Mouse (Mus musculus) kidney, postnatal 10 days (tissue): ENCODE measurements around the gene Peli1.
"Not testable (repeated sequence)": the region's sequence is repeated elsewhere in the genome, so short reads cannot be mapped to it uniquely, and the experiment has no call there.

Source experiments
- DNase-seq: peaks from one replicate; pipeline ENCODE4 v3.0.0; 2021; ENCODE audit warnings: mixed read lengths

The Peli1 gene

DNA sequence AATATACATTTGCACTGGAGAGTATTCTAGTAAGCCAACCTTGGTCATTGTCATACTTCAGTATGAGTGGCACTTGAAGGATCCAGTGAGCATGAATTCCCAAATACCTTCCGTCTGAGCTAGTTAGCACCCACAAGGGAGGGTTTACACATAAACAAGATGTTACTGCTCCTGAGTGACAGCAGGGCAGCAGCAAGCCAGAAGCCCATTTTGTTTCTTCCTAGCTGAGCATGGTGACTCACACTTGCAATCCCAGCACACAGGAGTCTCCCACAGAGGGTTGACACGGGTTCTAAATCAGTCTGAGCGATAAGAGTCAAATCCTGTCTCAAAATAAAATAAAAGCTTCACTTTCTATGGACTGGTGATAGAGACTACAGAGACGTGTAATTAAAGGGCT lies 66.5 kb downstream of the Peli1 start:
- DNase-seq = no peak

GRCm38 (mm10) chr11:21162093-21162492 lies 71.0 kb downstream of the Peli1 start:
- no peak for DNase-seq

- no peak for DNase-seq
These were observed 72.1 kb downstream of the Peli1 start for GRCm38 (mm10) chr11:21163143-21163542.

DNA sequence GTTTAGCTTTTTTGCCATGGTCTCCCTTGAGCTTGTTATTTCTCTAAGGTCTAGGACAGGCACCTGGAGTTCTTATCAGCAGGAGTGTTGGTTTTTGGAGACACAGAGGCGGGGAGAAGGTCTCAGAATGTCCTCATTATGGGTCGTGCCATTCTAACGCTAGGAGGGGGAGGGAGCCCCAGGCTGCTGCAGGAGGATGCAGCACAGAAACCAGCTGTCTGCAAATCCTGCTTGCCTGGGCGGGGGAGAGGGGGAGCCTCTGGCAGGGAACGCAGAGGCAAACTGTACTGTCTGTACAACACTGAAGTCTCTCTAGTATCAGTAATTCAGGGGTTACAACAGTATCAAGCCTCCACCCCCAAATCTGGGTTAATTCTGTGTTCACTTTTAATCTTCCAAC lies 72.6 kb downstream of the Peli1 start:
- peak; percentile 57 for DNase-seq

GRCm38 (mm10) chr11:21164312-21164993 lies 73.4 kb downstream of the Peli1 start:
- no peak for DNase-seq

- peak; percentile 32 for DNase-seq
These were observed 74.0 kb downstream of the Peli1 start for GRCm38 (mm10) chr11:21164994-21165560.

DNA sequence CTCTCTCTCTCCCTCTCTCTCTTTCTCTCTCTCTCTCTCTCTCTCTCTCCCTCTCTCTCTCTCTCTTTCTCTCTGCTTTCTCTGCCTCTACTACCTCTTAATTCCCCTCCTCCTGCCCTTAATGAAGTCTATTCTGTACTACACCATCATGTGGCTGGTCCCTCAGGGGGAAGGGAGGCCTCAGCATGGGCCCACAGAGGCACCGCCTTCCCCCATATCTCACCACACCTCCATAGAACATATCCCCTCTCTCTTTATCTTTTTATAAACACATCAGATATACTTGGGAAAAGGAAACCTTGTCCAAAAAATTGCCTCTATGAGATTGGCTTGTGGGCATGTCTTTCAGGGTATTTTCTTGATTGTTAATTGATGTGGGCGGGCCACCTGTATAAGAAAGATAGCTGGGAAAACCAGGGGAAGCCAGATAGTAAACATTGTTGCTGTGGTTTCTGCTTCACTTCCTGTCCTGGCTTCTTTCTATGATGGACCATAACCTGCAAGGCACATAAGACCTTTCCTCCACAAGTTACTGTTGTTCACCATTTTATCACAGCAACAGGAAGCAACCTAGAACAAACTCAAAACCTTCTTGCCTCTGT lies 75.5 kb downstream of the Peli1 start:
- DNase-seq = no peak

DNA sequence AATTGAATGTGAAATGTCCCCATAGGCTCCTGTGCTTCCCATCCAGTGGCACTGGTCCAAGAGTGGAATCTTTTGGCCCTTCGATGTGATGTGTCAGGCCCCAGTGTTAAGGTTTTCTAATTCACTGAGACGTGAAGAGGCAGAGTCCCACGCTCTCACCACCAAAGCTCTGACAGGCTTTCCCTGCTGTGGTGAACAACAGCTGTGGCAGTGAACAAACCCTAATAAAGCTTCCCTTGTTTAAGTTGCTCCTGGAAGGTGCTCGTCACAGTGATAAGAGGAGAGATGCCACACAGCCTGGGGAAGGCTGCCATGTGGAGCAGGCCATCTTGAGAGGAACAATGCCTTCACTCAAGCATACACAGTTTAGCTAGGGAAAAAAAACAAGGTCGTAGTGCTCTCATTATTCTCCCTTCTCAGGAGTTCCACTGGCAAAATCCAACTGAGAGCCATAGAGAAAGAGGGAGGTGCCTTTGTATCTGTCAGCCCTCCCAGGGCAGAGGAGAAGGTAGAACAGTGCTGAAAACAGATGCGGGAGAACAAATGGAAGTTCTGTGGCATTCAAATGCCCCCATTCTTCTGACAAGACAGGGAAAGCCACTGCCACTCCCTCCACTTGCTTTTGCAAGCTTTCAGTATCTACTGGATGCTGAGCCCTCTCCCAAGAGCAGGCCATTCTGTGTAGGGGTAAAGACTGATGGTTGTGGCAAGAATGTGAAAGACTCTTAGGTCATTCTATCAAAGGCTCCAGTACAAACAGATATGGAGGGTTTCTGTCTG lies 77.9 kb downstream of the Peli1 start:
- peak; percentile 15 for DNase-seq

DNA sequence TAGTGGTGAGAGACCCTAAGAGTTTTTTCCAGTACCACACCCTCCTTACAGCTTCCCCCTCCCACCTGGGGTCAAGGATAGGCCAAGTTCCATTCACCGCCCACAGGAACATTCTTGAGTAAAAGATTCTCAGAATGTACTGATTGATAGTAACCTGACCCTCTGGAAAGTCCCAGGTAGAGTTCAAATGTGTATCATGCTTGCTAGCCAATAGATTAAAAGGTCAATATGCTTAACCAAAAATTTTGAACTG lies 78.4 kb downstream of the Peli1 start:
- not testable (repeated sequence) for DNase-seq

- no peak for DNase-seq
These were observed 81.2 kb downstream of the Peli1 start for GRCm38 (mm10) chr11:21172281-21172680.

DNA sequence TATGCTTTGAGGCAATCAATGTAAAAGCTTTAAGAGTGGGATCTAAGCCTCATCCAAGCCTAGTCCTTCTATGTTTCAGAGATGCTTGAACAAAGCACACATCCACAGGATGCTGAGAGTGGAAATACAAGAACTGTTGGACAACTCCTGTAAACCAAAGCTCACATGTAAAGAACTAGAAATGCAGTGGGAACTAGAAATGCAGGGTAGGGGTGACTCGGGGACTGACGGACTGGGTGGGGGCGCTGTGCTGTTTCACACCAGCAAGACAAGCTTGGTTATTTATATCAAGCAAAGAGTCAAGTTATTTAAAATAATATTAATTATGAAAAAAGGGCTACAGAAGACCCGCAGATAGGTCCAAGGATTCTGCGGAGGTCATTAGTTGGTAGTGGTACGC lies 82.8 kb downstream of the Peli1 start:
- DNase-seq = no peak

DNA sequence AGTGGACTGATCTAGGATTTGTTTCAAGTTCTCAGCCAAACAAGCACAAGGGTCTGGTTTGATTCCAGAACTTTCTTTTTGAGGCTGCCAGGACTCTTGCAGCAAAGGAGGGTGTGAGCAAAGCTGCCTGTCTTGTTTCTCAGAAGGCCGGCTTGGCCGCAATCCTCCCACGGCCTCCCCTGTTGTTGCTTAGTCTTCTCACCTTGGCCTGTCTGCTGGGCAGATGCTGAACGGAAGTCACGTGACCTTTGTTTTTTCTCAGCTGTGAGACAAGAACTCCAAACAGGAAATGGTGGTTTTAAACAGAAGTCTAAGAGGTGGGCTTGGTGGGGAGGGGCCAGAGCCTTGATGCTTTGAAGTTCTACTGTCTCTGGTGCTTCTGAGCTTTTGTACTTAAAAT lies 83.3 kb downstream of the Peli1 start:
- DNase-seq = peak; percentile 56

GRCm38 (mm10) chr11:21175063-21175462 lies 84.0 kb downstream of the Peli1 start:
- no peak for DNase-seq

GRCm38 (mm10) chr11:21176491-21176890 lies 85.4 kb downstream of the Peli1 start:
- no peak for DNase-seq

DNA sequence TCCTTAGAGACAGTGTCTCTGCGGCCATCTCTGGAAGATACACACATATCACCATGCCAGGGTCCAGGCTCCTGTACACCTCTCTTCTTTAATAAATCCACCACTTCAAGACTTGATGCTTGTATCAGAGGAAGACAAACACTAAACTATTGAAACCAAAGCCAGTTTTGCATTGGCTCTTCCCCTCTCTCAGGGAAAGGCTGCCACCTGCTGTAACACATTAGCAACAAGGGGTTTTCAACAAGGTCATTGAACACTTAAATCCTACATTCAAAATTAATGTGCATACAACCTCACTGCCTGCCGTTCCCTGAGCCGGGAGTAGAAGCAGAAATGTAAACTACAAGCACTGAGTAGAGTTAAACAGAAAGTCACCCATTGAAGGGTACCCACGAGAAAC lies 87.3 kb downstream of the Peli1 start:
- DNase-seq = peak; percentile 69

DNA sequence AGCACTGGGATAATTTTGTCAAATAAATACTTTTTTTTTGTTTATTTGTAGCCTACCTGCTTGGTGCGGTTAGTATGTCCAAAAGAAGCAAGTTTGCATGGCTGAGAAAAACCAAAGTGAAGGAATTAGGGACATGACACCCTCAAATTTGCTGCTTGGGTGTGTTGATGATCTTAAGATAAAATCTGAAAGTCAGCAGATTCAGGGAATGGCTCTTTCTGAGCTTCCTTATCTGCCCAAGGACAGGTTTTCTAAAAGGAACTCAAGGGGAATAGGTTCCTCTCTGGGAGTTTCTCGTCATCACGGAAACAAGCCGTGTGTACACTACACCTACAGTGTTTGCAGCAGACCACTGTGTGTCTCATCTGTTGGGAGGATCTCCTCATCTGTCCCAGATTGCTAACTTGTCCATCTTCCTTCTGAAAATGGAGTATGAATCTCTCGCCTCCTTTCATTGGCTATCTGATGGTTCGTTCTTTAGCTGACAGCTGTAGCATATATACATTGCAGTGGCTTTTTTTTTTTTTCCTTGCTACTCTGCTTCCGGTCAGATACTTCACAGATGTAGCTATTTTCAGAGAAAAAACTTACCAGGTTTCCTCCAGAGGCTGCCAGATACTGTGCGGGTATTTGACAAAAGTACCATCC lies 88.0 kb downstream of the Peli1 start:
- DNase-seq = no peak

- DNase-seq = not testable (repeated sequence)
These were observed 88.8 kb downstream of the Peli1 start for GRCm38 (mm10) chr11:21179873-21180272.

- no peak for DNase-seq
These were observed 89.6 kb downstream of the Peli1 start for GRCm38 (mm10) chr11:21180650-21181049.

GRCm38 (mm10) chr11:21181616-21182015 lies 90.5 kb downstream of the Peli1 start:
- DNase-seq = no peak

DNA sequence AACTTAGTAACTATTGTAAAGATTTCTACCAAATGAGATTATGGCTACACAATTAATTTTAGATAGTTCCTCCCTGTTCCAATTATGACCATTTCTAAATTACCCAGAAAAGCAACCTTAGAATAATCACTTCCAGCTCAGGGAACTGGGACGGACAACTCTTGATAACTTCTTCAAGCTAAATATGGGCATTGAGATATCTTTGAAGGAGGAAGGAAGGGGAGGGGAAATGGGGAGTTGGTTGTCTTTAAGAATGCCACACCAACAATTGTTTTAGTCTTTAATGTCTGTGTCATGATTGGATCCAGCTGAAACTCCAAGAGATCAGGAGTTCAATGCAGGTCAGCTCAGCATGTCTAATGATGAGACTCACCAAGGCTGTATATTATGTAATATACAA lies 91.6 kb downstream of the Peli1 start:
- DNase-seq = no peak

GRCm38 (mm10) chr11:21191821-21192220 lies 100.7 kb downstream of the Peli1 start:
- not testable (repeated sequence) for DNase-seq

DNA sequence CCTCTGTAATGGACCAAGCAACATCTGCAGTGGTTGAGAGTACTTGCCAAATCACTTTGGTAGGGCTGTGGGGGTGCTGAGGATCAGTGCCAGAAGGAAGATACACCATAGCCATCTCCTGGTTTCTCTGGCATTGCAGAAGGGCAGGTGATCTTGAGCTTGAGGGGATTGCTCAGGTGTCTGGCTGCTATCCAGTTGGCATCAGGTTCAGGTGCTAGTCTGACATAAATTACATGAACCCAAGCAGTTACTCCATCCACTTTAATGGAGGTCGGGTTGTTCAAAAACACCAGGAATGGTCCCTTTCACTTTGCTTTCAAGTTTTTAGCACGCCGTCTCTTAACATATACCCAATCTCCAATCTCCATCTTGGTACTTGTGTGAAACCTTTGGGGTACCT lies 103.8 kb downstream of the Peli1 start:
- no peak for DNase-seq
